Comparison of ENCODE assay signal across 13 mouse cellular contexts in the genomic region with DNA sequence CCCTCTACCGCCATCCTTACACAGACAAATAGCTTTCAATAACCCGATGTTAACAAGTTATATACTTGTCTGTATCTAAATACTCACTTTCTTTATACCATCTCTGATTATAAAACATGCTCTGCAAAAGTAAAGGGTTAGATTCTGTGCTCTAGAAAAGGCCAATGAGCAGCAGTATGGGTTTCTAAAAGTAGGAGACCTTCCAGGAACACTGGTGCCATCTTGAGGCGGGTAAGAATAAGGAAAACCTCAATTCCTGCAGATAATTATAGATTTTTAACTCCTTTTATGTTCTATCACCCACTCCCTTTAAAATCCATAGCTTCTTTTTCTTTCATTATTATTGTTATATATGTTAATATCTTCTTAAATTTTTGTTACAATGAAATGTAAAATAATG. TPM values are rescaled to one million over a fixed set of nuclear protein-coding genes. Genes with fewer than 3 reads are reported as not detected.
DNase-seq lines count a peak whose midpoint lies in the region; ATAC-seq and TF ChIP-seq lines count a peak whose summit lies in the region.
"Had no signal": no experiment of that assay in that cellular context is flagged by ENCODE, and none has a peak within 500 bp of the region (broad histone marks: within the 10 kb centered on the region; RNA-seq: fewer than 3 reads in every experiment).

No protein-coding gene starts in this region.

- peak; percentile 27 for DNase-seq in embryonic facial prominence, embryonic 11.5 days (ENCODE audit: low spot score)
- no peak for DNase-seq in embryonic facial prominence, embryonic 10.5 days (ENCODE audit: low spot score)
- peak in 1 of 2 experiments; percentile 26 for DNase-seq in left cerebral cortex, adult 2 months (ENCODE audit: extremely low spot score in 1 of 2, low spot score in 2 of 2)
- no peak for DNase-seq in left cerebral cortex, adult 8-10 months (ENCODE audit: low spot score in 2 of 2)
- DNase-seq in Patski (ENCODE audit: low read depth, low spot score) = no peak
- DNase-seq in embryo, embryonic 10.5 days (ENCODE audit: low spot score) = peak; percentile 35
- DNase-seq in spleen, adult 18-20 months = no peak
- DNase-seq: gastrocnemius, postnatal 25 days had no signal

- H3K4me1 ChIP-seq in embryonic facial prominence, embryonic 11.5 days (ENCODE audit: control insufficient read depth, insufficient read depth, low read length) = no peaks in the 10 kb centered on the region
- H3K4me1 ChIP-seq in embryonic facial prominence, embryonic 10.5 days = peaks cover 5% of the 10 kb centered on the region; the same call in 1 of the 2 replicates
- no peaks in the 10 kb centered on the region for H3K4me1 ChIP-seq in liver, embryonic 12.5 days
- H3K4me1 ChIP-seq: midbrain, embryonic 12.5 days had no signal

- no peaks in the 10 kb centered on the region for H3K9me3 ChIP-seq in embryonic facial prominence, embryonic 11.5 days (replicated peaks; ENCODE audit: control insufficient read depth, low read length)
- H3K9me3 ChIP-seq in embryonic facial prominence, embryonic 10.5 days = no peaks in the 10 kb centered on the region
- no peaks in the 10 kb centered on the region for H3K9me3 ChIP-seq in liver, embryonic 12.5 days (replicated peaks)
- H3K9me3 ChIP-seq: lung, embryonic 15.5 days; midbrain, embryonic 12.5 days had no signal

- POLR2A ChIA-PET in Patski (lab: Charles Lee) = no interaction called here

- no peak overlapping the region for H3K27ac ChIP-seq in embryonic facial prominence, embryonic 11.5 days (replicated peaks; ENCODE audit: low read depth, low read length)
- H3K27ac ChIP-seq in embryonic facial prominence, embryonic 10.5 days (replicated peaks) = no peak overlapping the region
- H3K27ac ChIP-seq in left cerebral cortex, adult 2 months = peak overlapping the region; percentile 33; the same call in 1 of the 2 replicates
- no peak overlapping the region for H3K27ac ChIP-seq in liver, embryonic 12.5 days
- H3K27ac ChIP-seq: lung, embryonic 15.5 days; midbrain, embryonic 12.5 days had no signal

- TF ChIP-seq CTCF in left cerebral cortex, adult 2 months (IDR thresholded peaks at IDR 0.05) = peak; percentile 68
- TF ChIP-seq CTCF in Patski (IDR thresholded peaks at IDR 0.05) = peak; percentile 18

- H3K27me3 ChIP-seq in embryonic facial prominence, embryonic 11.5 days (ENCODE audit: control insufficient read depth, insufficient read depth, low read length) = no peaks in the 10 kb centered on the region
- no peaks in the 10 kb centered on the region for H3K27me3 ChIP-seq in embryonic facial prominence, embryonic 10.5 days (replicated peaks; ENCODE audit: low read depth, poor library complexity, severe bottlenecking)
- H3K27me3 ChIP-seq in Patski = no peaks in the 10 kb centered on the region
- H3K27me3 ChIP-seq in liver, embryonic 12.5 days (replicated peaks) = no peaks in the 10 kb centered on the region
- H3K27me3 ChIP-seq: lung, embryonic 15.5 days; midbrain, embryonic 12.5 days had no signal

- in situ Hi-C loops in Patski (cut with MboI; ENCODE audit: low pct_unique_long_range_greater_than_20kb) = no loop called here

- no peak overlapping the region for H3K9ac ChIP-seq in embryonic facial prominence, embryonic 11.5 days (replicated peaks; ENCODE audit: low read length)
- no peak overlapping the region for H3K9ac ChIP-seq in liver, embryonic 12.5 days
- H3K9ac ChIP-seq: lung, embryonic 15.5 days; midbrain, embryonic 12.5 days had no signal

- no peaks in the 10 kb centered on the region for H3K36me3 ChIP-seq in embryonic facial prominence, embryonic 11.5 days (replicated peaks; ENCODE audit: control insufficient read depth, insufficient read depth, low read depth, low read length)
- no peaks in the 10 kb centered on the region for H3K36me3 ChIP-seq in embryonic facial prominence, embryonic 10.5 days (replicated peaks)
- H3K36me3 ChIP-seq in liver, embryonic 12.5 days = no peaks in the 10 kb centered on the region
- H3K36me3 ChIP-seq: lung, embryonic 15.5 days; midbrain, embryonic 12.5 days had no signal

- intact Hi-C loops in left cerebral cortex, adult 2 months (cut with DNase I) = loop anchor here (2.0 to 10.0 kb wide), 2 partner anchors 241 to 347 kb away; no protein-coding TSS in a partner anchor

- no peak overlapping the region for H3K4me2 ChIP-seq in embryonic facial prominence, embryonic 11.5 days (ENCODE audit: low read depth, low read length)
- no peak overlapping the region for H3K4me2 ChIP-seq in liver, embryonic 12.5 days
- H3K4me2 ChIP-seq: lung, embryonic 15.5 days; midbrain, embryonic 12.5 days had no signal

- no peak for ATAC-seq in embryonic facial prominence, embryonic 11.5 days (replicated peaks; ENCODE audit: insufficient number of reproducible peaks, low FRiP score, low TSS enrichment, low read depth)
- ATAC-seq in Patski = no peak
- no peak for ATAC-seq in liver, embryonic 12.5 days

- no peak overlapping the region for H3K4me3 ChIP-seq in embryonic facial prominence, embryonic 11.5 days (ENCODE audit: low read depth, low read length)
- no peak overlapping the region for H3K4me3 ChIP-seq in embryonic facial prominence, embryonic 10.5 days
- H3K4me3 ChIP-seq in left cerebral cortex, adult 2 months = no peak overlapping the region
- H3K4me3 ChIP-seq in liver, embryonic 12.5 days = no peak overlapping the region
- H3K4me3 ChIP-seq: lung, embryonic 15.5 days; midbrain, embryonic 12.5 days had no signal

- WGBS in embryonic facial prominence, embryonic 11.5 days = 76% methylated on average over 3 of the region's 3 CpGs
- WGBS in embryonic facial prominence, embryonic 10.5 days = 60% methylated on average over 3 of the region's 3 CpGs
- WGBS in liver, embryonic 12.5 days (ENCODE audit: insufficient replicate concordance) = 54% methylated on average over 3 of the region's 3 CpGs

- CTCF ChIA-PET in Patski (lab: Charles Lee) = interaction anchor here (1.0 to 1.2 kb wide), 4 partner anchors 10 to 71 kb away, joined by 3 read pairs; no protein-coding TSS in a partner anchor

RNA-seq across cellular contexts. Expression of a gene that starts 49.6 kb away (rescaled TPM):
- 25.1 and 35.8 TPM in 2 replicates for polyA plus RNA-seq in embryonic facial prominence, embryonic 11.5 days (2014; fragmentation: Nextera tagmentation; extraction: Ambion mirVana)
- polyA plus RNA-seq in embryonic facial prominence, embryonic 10.5 days (2016; fragmentation: Nextera tagmentation; extraction: Ambion mirVana) = 24.9 and 37.9 TPM in 2 replicates
- total RNA-seq in left cerebral cortex, adult 2 months (2021) = 10 to 100 TPM in 1 of 2 experiments, 1 to 10 TPM in 1; 9.6 to 10.8 TPM
- total RNA-seq in left cerebral cortex, adult 8-10 months (2022) = 10 to 100 TPM in 3 of 4 experiments, 1 to 10 TPM in 1; 9.4 to 26.2 (median 17.1) TPM
- polyA plus RNA-seq in Patski (2021) = 52.0 TPM
- 12.0 and 19.6 TPM in 2 replicates for polyA plus RNA-seq in liver, embryonic 12.5 days (2016; fragmentation: Nextera tagmentation; extraction: Ambion mirVana)
- total RNA-seq: hematopoietic stem cell, adult 5-6 weeks had no signal
- polyA plus RNA-seq: spleen, adult 2 months had no signal

RNA-seq across cellular contexts. Expression of a gene that starts 55.1 kb away (rescaled TPM):
- polyA plus RNA-seq in embryonic facial prominence, embryonic 11.5 days (2014; fragmentation: Nextera tagmentation; extraction: Ambion mirVana) = 7.4 and 9.1 TPM in 2 replicates
- polyA plus RNA-seq in embryonic facial prominence, embryonic 10.5 days (2016; fragmentation: Nextera tagmentation; extraction: Ambion mirVana) = 7.3 and 8.4 TPM in 2 replicates
- 1 to 10 TPM; 8.2 to 8.3 TPM for total RNA-seq in left cerebral cortex, adult 2 months (2021)
- total RNA-seq in left cerebral cortex, adult 8-10 months (2022) = 1 to 10 TPM; 6.6 to 7.2 (median 6.7) TPM
- 6.6 TPM for polyA plus RNA-seq in Patski (2021)
- polyA plus RNA-seq in liver, embryonic 12.5 days (2016; fragmentation: Nextera tagmentation; extraction: Ambion mirVana) = 3.3 and 3.5 TPM in 2 replicates

RNA-seq across cellular contexts. Expression of a gene that starts 55.3 kb away (rescaled TPM):
- polyA plus RNA-seq in embryonic facial prominence, embryonic 11.5 days (2014; fragmentation: Nextera tagmentation; extraction: Ambion mirVana) = 28.8 and 30.1 TPM in 2 replicates
- 23.5 and 27.6 TPM in 2 replicates for polyA plus RNA-seq in embryonic facial prominence, embryonic 10.5 days (2016; fragmentation: Nextera tagmentation; extraction: Ambion mirVana)
- 10 to 100 TPM; 18.4 to 22.8 TPM for total RNA-seq in left cerebral cortex, adult 2 months (2021)
- total RNA-seq in left cerebral cortex, adult 8-10 months (2022) = 10 to 100 TPM in 3 of 4 experiments, 1 to 10 TPM in 1; 9.1 to 23.4 (median 17.7) TPM
- polyA plus RNA-seq in Patski (2021) = 17.0 TPM
- polyA plus RNA-seq in liver, embryonic 12.5 days (2016; fragmentation: Nextera tagmentation; extraction: Ambion mirVana) = 14.0 and 17.1 TPM in 2 replicates

RNA-seq across cellular contexts. Expression of a gene that starts 55.3 kb away (rescaled TPM):
- 19.9 and 20.7 TPM in 2 replicates for polyA plus RNA-seq in embryonic facial prominence, embryonic 11.5 days (2014; fragmentation: Nextera tagmentation; extraction: Ambion mirVana)
- 15.5 TPM in 2 replicates for polyA plus RNA-seq in embryonic facial prominence, embryonic 10.5 days (2016; fragmentation: Nextera tagmentation; extraction: Ambion mirVana)
- 10 to 100 TPM; 22.0 to 27.1 TPM for total RNA-seq in left cerebral cortex, adult 2 months (2021)
- total RNA-seq in left cerebral cortex, adult 8-10 months (2022) = 10 to 100 TPM; 23.2 to 39.3 (median 28.1) TPM
- polyA plus RNA-seq in Patski (2021) = 24.0 TPM
- polyA plus RNA-seq in liver, embryonic 12.5 days (2016; fragmentation: Nextera tagmentation; extraction: Ambion mirVana) = 6.9 and 7.1 TPM in 2 replicates

Comparison
In these comparisons a context has a peak if more than half of its experiments do, and no peak if none do; other contexts are left out.
1. DNase-seq: peak in embryonic facial prominence, embryonic 11.5 days (single experiment) and embryo, embryonic 10.5 days (single experiment); none in embryonic facial prominence, embryonic 10.5 days (single experiment), left cerebral cortex, adult 8-10 months (0 of 2), Patski (single experiment) and spleen, adult 18-20 months (0 of 2).